Mouse (Mus musculus): ENCODE data around the gene Espn.

The Espn gene

GRCm38 (mm10) chr4:152151966-152152544 is at the start of gene Espn:
Gene Espn (minus strand): TSS chr4:152152371.
- no peak for DNase-seq

- no peak for DNase-seq
Measured at GRCm38 (mm10) chr4:152201492-152201891, 49.3 kb upstream of the Espn start.

- no peak for DNase-seq
Measured at GRCm38 (mm10) chr4:152199617-152200016, 47.4 kb upstream of the Espn start.

GRCm38 (mm10) chr4:152197545-152197944 is 45.4 kb upstream of the Espn start:
- no peak for DNase-seq

- no peak for DNase-seq
Measured at GRCm38 (mm10) chr4:152196276-152196675, 44.1 kb upstream of the Espn start.

- no peak for DNase-seq
Measured at GRCm38 (mm10) chr4:152194476-152195175, 42.5 kb upstream of the Espn start.

GRCm38 (mm10) chr4:152192569-152192968 is 40.4 kb upstream of the Espn start:
- DNase-seq, result no peak

- DNase-seq, result no peak
Measured at GRCm38 (mm10) chr4:152190701-152191100, 38.5 kb upstream of the Espn start.

- no peak for DNase-seq
Measured at GRCm38 (mm10) chr4:152190096-152190653, 38.0 kb upstream of the Espn start.

- no peak for DNase-seq
Measured at GRCm38 (mm10) chr4:152189691-152190090, 37.5 kb upstream of the Espn start.

GRCm38 (mm10) chr4:152189071-152189470 is 36.9 kb upstream of the Espn start:
- DNase-seq, result no peak

- no peak for DNase-seq
Measured at GRCm38 (mm10) chr4:152188651-152189050, 36.5 kb upstream of the Espn start.

- DNase-seq, result no peak
Measured at GRCm38 (mm10) chr4:152187142-152187541, 35.0 kb upstream of the Espn start.

- DNase-seq, result no peak
Measured at GRCm38 (mm10) chr4:152186205-152187082, 34.3 kb upstream of the Espn start.

- DNase-seq, result no peak
Measured at GRCm38 (mm10) chr4:152185510-152186204, 33.5 kb upstream of the Espn start.

- DNase-seq, result no peak
Measured at GRCm38 (mm10) chr4:152185137-152185509, 33.0 kb upstream of the Espn start.

- no peak for DNase-seq
Measured at GRCm38 (mm10) chr4:152184353-152185035, 32.3 kb upstream of the Espn start.

- DNase-seq, result no peak
Measured at GRCm38 (mm10) chr4:152182205-152182604, 30.0 kb upstream of the Espn start.

GRCm38 (mm10) chr4:152179946-152180660 is 27.9 kb upstream of the Espn start:
- no peak for DNase-seq

- DNase-seq, result no peak
Measured at GRCm38 (mm10) chr4:152178916-152179705, 26.9 kb upstream of the Espn start.
